Mouse (Mus musculus): ENCODE measurements around the gene Tmcc1. TPM values are rescaled to one million over a fixed set of nuclear protein-coding genes. Genes with fewer than 3 reads are reported as not detected.

Tmcc1 gene
- polyA plus RNA-seq, 1 experiment from 2014 or later: 9.1 TPM

- Histone ChIP-seq H3K4me3 (ENCODE audit: low read depth, low read length) (no peak overlapping the region), H3K9ac (replicated peaks; ENCODE audit: low read depth) (no peak overlapping the region), H3K4me1 (ENCODE audit: insufficient read depth, low read depth, low read length) (no peaks in the 10 kb centered on the region), H3K9me3 (ENCODE audit: low read length) (no peaks in the 10 kb centered on the region), H3K27ac (ENCODE audit: low read length) (peak overlapping the region; percentile 65; the same call in 1 of the 2 replicates), H3K27me3 (replicated peaks; ENCODE audit: insufficient read depth, low read length) (no peaks in the 10 kb centered on the region), H3K4me2 (replicated peaks; ENCODE audit: low read depth, low read length) (no peak overlapping the region), H3K36me3 (ENCODE audit: insufficient read depth, low read length) (peaks cover 41% of the 10 kb centered on the region)
- WGBS: 64% methylated on average over 11 of the region's 11 CpGs
- ATAC-seq: peak; percentile 81
- DNase-seq (ENCODE audit: low spot score): peak; percentile 86
- TF ChIP-seq EP300 (IDR thresholded peaks at IDR 0.05) (peak; percentile 48; the same call in 1 of the 2 replicates), CTCF (IDR thresholded peaks at IDR 0.05) (no peak)
Observed at GRCm38 (mm10) chr6:116227767-116228166, 34.5 kb upstream of the Tmcc1 start.

- TF ChIP-seq CTCF (IDR thresholded peaks at IDR 0.05) (no peak), EP300 (IDR thresholded peaks at IDR 0.05) (peak; percentile 47; the same call in 1 of the 2 replicates)
- peak within 1 kb of the TSS; percentile 91 for H3K27ac ChIP-seq (ENCODE audit: low read length)
- peak within 1 kb of the TSS; percentile 87 for H3K9ac ChIP-seq (replicated peaks; ENCODE audit: low read depth)
- H3K4me1 ChIP-seq (ENCODE audit: insufficient read depth, low read depth, low read length): peaks cover 7% of the 10 kb centered on the region; the same call in 1 of the 2 replicates
- under 1% methylated on average over 50 of the region's 51 CpGs for WGBS
- H3K9me3 ChIP-seq (ENCODE audit: low read length): no peaks in the 10 kb centered on the region
- ATAC-seq (peak; percentile 99), DNase-seq (ENCODE audit: low spot score) (peak; percentile 97)
- 0 out of 2 replicates have a peak, but pooled peaks cover 7% of the 10 kb centered on the region for H3K36me3 ChIP-seq (ENCODE audit: insufficient read depth, low read length)
- H3K4me2 ChIP-seq (replicated peaks; ENCODE audit: low read depth, low read length): peak within 1 kb of the TSS; percentile 90
- peak within 1 kb of the TSS; percentile 76 for H3K4me3 ChIP-seq (ENCODE audit: low read depth, low read length)
- no peaks in the 10 kb centered on the region for H3K27me3 ChIP-seq (replicated peaks; ENCODE audit: insufficient read depth, low read length)
Observed at GRCm38 (mm10) chr6:116207729-116208534, 14.6 kb upstream of the Tmcc1 start, which contains the start of gene Washc2. Washc2 (plus strand) TSS chr6:116208038.

- Histone ChIP-seq H3K27ac (ENCODE audit: low read length) (no peak overlapping the region), H3K4me3 (ENCODE audit: low read depth, low read length) (no peak overlapping the region), H3K4me2 (replicated peaks; ENCODE audit: low read depth, low read length) (no peak overlapping the region), H3K9ac (replicated peaks; ENCODE audit: low read depth) (no peak overlapping the region), H3K4me1 (ENCODE audit: insufficient read depth, low read depth, low read length) (no peaks in the 10 kb centered on the region), H3K27me3 (replicated peaks; ENCODE audit: insufficient read depth, low read length) (no peaks in the 10 kb centered on the region), H3K36me3 (ENCODE audit: insufficient read depth, low read length) (no peaks in the 10 kb centered on the region), H3K9me3 (ENCODE audit: low read length) (no peaks in the 10 kb centered on the region)
- DNase-seq (ENCODE audit: low spot score) (no peak), ATAC-seq (no peak)
- TF ChIP-seq CTCF (IDR thresholded peaks at IDR 0.05) (no peak), EP300 (IDR thresholded peaks at IDR 0.05) (no peak)
- WGBS: 58% methylated on average over 2 of the region's 2 CpGs
Observed at GRCm38 (mm10) chr6:116199682-116200081, 6.4 kb upstream of the Tmcc1 start.

GRCm38 (mm10) chr6:116198173-116198572 lies 4.9 kb upstream of the Tmcc1 start:
- WGBS: 35% methylated on average over 3 of the region's 3 CpGs
- no peaks in the 10 kb centered on the region for H3K4me1 ChIP-seq (ENCODE audit: insufficient read depth, low read depth, low read length)
- DNase-seq (ENCODE audit: low spot score) (peak; percentile 66), ATAC-seq (0 out of 2 replicates have a peak, but pooled peaks have one; percentile 30)
- TF ChIP-seq CTCF (IDR thresholded peaks at IDR 0.05) (peak; percentile 69), EP300 (IDR thresholded peaks at IDR 0.05) (no peak)
- no peak overlapping the region for H3K4me3 ChIP-seq (ENCODE audit: low read depth, low read length)
- no peaks in the 10 kb centered on the region for H3K36me3 ChIP-seq (ENCODE audit: insufficient read depth, low read length)
- no peaks in the 10 kb centered on the region for H3K9me3 ChIP-seq (ENCODE audit: low read length)
- H3K4me2 ChIP-seq (replicated peaks; ENCODE audit: low read depth, low read length): no peak overlapping the region
- H3K27ac ChIP-seq (ENCODE audit: low read length): no peak overlapping the region
- no peak overlapping the region for H3K9ac ChIP-seq (replicated peaks; ENCODE audit: low read depth)
- H3K27me3 ChIP-seq (replicated peaks; ENCODE audit: insufficient read depth, low read length): no peaks in the 10 kb centered on the region

- ATAC-seq (no peak), DNase-seq (ENCODE audit: low spot score) (no peak)
- H3K4me1 ChIP-seq (ENCODE audit: insufficient read depth, low read depth, low read length): 0 out of 2 replicates have a peak, but pooled peaks cover 3% of the 10 kb centered on the region
- H3K27ac ChIP-seq (ENCODE audit: low read length): no peak overlapping the region
- no peaks in the 10 kb centered on the region for H3K9me3 ChIP-seq (ENCODE audit: low read length)
- H3K36me3 ChIP-seq (ENCODE audit: insufficient read depth, low read length): no peaks in the 10 kb centered on the region
- H3K4me2 ChIP-seq (replicated peaks; ENCODE audit: low read depth, low read length): no peak overlapping the region
- no peak overlapping the region for H3K9ac ChIP-seq (replicated peaks; ENCODE audit: low read depth)
- TF ChIP-seq CTCF (IDR thresholded peaks at IDR 0.05): no peak
- no peak for TF ChIP-seq EP300 (IDR thresholded peaks at IDR 0.05)
- no peak overlapping the region for H3K4me3 ChIP-seq (ENCODE audit: low read depth, low read length)
- H3K27me3 ChIP-seq (replicated peaks; ENCODE audit: insufficient read depth, low read length): no peaks in the 10 kb centered on the region
- WGBS: 66% methylated on average over 8 of the region's 8 CpGs
Observed at GRCm38 (mm10) chr6:116195811-116196210, 2.5 kb upstream of the Tmcc1 start.

- peak overlapping the region; percentile 84 for H3K9ac ChIP-seq (replicated peaks; ENCODE audit: low read depth)
- no peaks in the 10 kb centered on the region for H3K27me3 ChIP-seq (replicated peaks; ENCODE audit: insufficient read depth, low read length)
- no peaks in the 10 kb centered on the region for H3K36me3 ChIP-seq (ENCODE audit: insufficient read depth, low read length)
- H3K4me3 ChIP-seq (ENCODE audit: low read depth, low read length): peak overlapping the region; percentile 88
- 0% methylated on average over 19 of the region's 51 CpGs for WGBS
- TF ChIP-seq CTCF (IDR thresholded peaks at IDR 0.05) (no peak), EP300 (IDR thresholded peaks at IDR 0.05) (no peak)
- DNase-seq (ENCODE audit: low spot score): no peak
- 0 out of 2 replicates have a peak, but pooled peaks cover 3% of the 10 kb centered on the region for H3K4me1 ChIP-seq (ENCODE audit: insufficient read depth, low read depth, low read length)
- peak overlapping the region; percentile 87 for H3K27ac ChIP-seq (ENCODE audit: low read length)
- peak; percentile 85 for ATAC-seq
- peak overlapping the region; percentile 84 for H3K4me2 ChIP-seq (replicated peaks; ENCODE audit: low read depth, low read length)
- H3K9me3 ChIP-seq (ENCODE audit: low read length): no peaks in the 10 kb centered on the region
Observed at GRCm38 (mm10) chr6:116192809-116193311, 426 bp downstream of the Tmcc1 start.

All from lung, postnatal 0 days (tissue).